Mouse (Mus musculus): ENCODE measurements at regions not wholly inside any gene's neighbourhood (a gene's known extent, or its start where the extent isn't known, plus 50 kb on each side); places are given as distances from the start of the nearest gene placed in this dataset.

GRCm38 (mm10) chr4:81726761-81727723 is 284.4 kb upstream of the Mpdz start:
- H3K27ac ChIP-seq (ENCODE audit: low read depth, low read length), result no peak overlapping the region
- 82% methylated on average over 16 of the region's 16 CpGs for WGBS
- H3K27me3 ChIP-seq (replicated peaks; ENCODE audit: control insufficient read depth, insufficient read depth, low read length), result no peaks in the 10 kb centered on the region
- H3K9me3 ChIP-seq (ENCODE audit: control insufficient read depth), result no peaks in the 10 kb centered on the region
- TF ChIP-seq CTCF (IDR thresholded peaks at IDR 0.05; ENCODE audit: low read depth), result no peak
- H3K36me3 ChIP-seq (ENCODE audit: control insufficient read depth, insufficient read depth), result no peaks in the 10 kb centered on the region
- H3K4me3 ChIP-seq (ENCODE audit: low read depth, low read length), result no peak overlapping the region
- ATAC-seq, result no peak
- H3K4me1 ChIP-seq (replicated peaks; ENCODE audit: control insufficient read depth, insufficient read depth, low read length), result no peaks in the 10 kb centered on the region
- no peak overlapping the region for H3K9ac ChIP-seq (ENCODE audit: low read depth, low read length)
- H3K4me2 ChIP-seq (replicated peaks; ENCODE audit: low read depth), result no peak overlapping the region

- Histone ChIP-seq H3K4me1 (replicated peaks; ENCODE audit: control insufficient read depth, insufficient read depth, low read length) (no peaks in the 10 kb centered on the region), H3K9ac (ENCODE audit: low read depth, low read length) (no peak overlapping the region), H3K36me3 (ENCODE audit: control insufficient read depth, insufficient read depth) (no peaks in the 10 kb centered on the region), H3K27me3 (replicated peaks; ENCODE audit: control insufficient read depth, insufficient read depth, low read length) (no peaks in the 10 kb centered on the region), H3K27ac (ENCODE audit: low read depth, low read length) (no peak overlapping the region), H3K4me3 (ENCODE audit: low read depth, low read length) (no peak overlapping the region), H3K9me3 (ENCODE audit: control insufficient read depth) (no peaks in the 10 kb centered on the region), H3K4me2 (replicated peaks; ENCODE audit: low read depth) (no peak overlapping the region)
- 88% methylated on average over 2 of the region's 2 CpGs for WGBS
- no peak for TF ChIP-seq CTCF (IDR thresholded peaks at IDR 0.05; ENCODE audit: low read depth)
- no peak for ATAC-seq
Measured at GRCm38 (mm10) chr4:81724751-81725150, 282.1 kb upstream of the Mpdz start.

- WGBS, result 71% methylated on average over 1 of the region's 1 CpGs
- Histone ChIP-seq H3K27ac (ENCODE audit: low read depth, low read length) (no peak overlapping the region), H3K4me3 (ENCODE audit: low read depth, low read length) (no peak overlapping the region), H3K36me3 (ENCODE audit: control insufficient read depth, insufficient read depth) (no peaks in the 10 kb centered on the region), H3K27me3 (replicated peaks; ENCODE audit: control insufficient read depth, insufficient read depth, low read length) (no peaks in the 10 kb centered on the region), H3K9ac (ENCODE audit: low read depth, low read length) (no peak overlapping the region), H3K4me1 (replicated peaks; ENCODE audit: control insufficient read depth, insufficient read depth, low read length) (no peaks in the 10 kb centered on the region), H3K9me3 (ENCODE audit: control insufficient read depth) (no peaks in the 10 kb centered on the region), H3K4me2 (replicated peaks; ENCODE audit: low read depth) (no peak overlapping the region)
- TF ChIP-seq CTCF (IDR thresholded peaks at IDR 0.05; ENCODE audit: low read depth), result no peak
- no peak for ATAC-seq
Measured at GRCm38 (mm10) chr4:81712378-81712777, 269.8 kb upstream of the Mpdz start.

GRCm38 (mm10) chr4:81695182-81695581 is 252.6 kb upstream of the Mpdz start:
- Histone ChIP-seq H3K4me1 (replicated peaks; ENCODE audit: control insufficient read depth, insufficient read depth, low read length) (no peaks in the 10 kb centered on the region), H3K4me3 (ENCODE audit: low read depth, low read length) (no peak overlapping the region), H3K27me3 (replicated peaks; ENCODE audit: control insufficient read depth, insufficient read depth, low read length) (no peaks in the 10 kb centered on the region), H3K9me3 (ENCODE audit: control insufficient read depth) (no peaks in the 10 kb centered on the region), H3K4me2 (replicated peaks; ENCODE audit: low read depth) (no peak overlapping the region), H3K9ac (ENCODE audit: low read depth, low read length) (no peak overlapping the region), H3K36me3 (ENCODE audit: control insufficient read depth, insufficient read depth) (no peaks in the 10 kb centered on the region), H3K27ac (ENCODE audit: low read depth, low read length) (no peak overlapping the region)
- ATAC-seq, result no peak
- TF ChIP-seq CTCF (IDR thresholded peaks at IDR 0.05; ENCODE audit: low read depth), result no peak

- no peak overlapping the region for H3K9ac ChIP-seq (ENCODE audit: low read depth, low read length)
- H3K27me3 ChIP-seq (replicated peaks; ENCODE audit: control insufficient read depth, insufficient read depth, low read length), result no peaks in the 10 kb centered on the region
- H3K4me3 ChIP-seq (ENCODE audit: low read depth, low read length), result no peak overlapping the region
- H3K4me2 ChIP-seq (replicated peaks; ENCODE audit: low read depth), result no peak overlapping the region
- 77% methylated on average over 2 of the region's 2 CpGs for WGBS
- H3K36me3 ChIP-seq (ENCODE audit: control insufficient read depth, insufficient read depth), result no peaks in the 10 kb centered on the region
- no peak overlapping the region for H3K27ac ChIP-seq (ENCODE audit: low read depth, low read length)
- no peak for ATAC-seq
- no peaks in the 10 kb centered on the region for H3K9me3 ChIP-seq (ENCODE audit: control insufficient read depth)
- H3K4me1 ChIP-seq (replicated peaks; ENCODE audit: control insufficient read depth, insufficient read depth, low read length), result no peaks in the 10 kb centered on the region
- no peak for TF ChIP-seq CTCF (IDR thresholded peaks at IDR 0.05; ENCODE audit: low read depth)
Measured at GRCm38 (mm10) chr4:81677205-81677604, 234.6 kb upstream of the Mpdz start.

- Histone ChIP-seq H3K4me1 (replicated peaks; ENCODE audit: control insufficient read depth, insufficient read depth, low read length) (no peaks in the 10 kb centered on the region), H3K36me3 (ENCODE audit: control insufficient read depth, insufficient read depth) (no peaks in the 10 kb centered on the region), H3K9ac (ENCODE audit: low read depth, low read length) (no peak overlapping the region), H3K4me2 (replicated peaks; ENCODE audit: low read depth) (no peak overlapping the region), H3K27ac (ENCODE audit: low read depth, low read length) (no peak overlapping the region), H3K4me3 (ENCODE audit: low read depth, low read length) (no peak overlapping the region), H3K27me3 (replicated peaks; ENCODE audit: control insufficient read depth, insufficient read depth, low read length) (no peaks in the 10 kb centered on the region), H3K9me3 (ENCODE audit: control insufficient read depth) (no peaks in the 10 kb centered on the region)
- TF ChIP-seq CTCF (IDR thresholded peaks at IDR 0.05; ENCODE audit: low read depth), result no peak
- WGBS, result 74% methylated on average over 2 of the region's 2 CpGs
- no peak for ATAC-seq
Measured at GRCm38 (mm10) chr4:81674871-81675270, 232.3 kb upstream of the Mpdz start.
